Mouse (Mus musculus): ENCODE results near the gene Tnfsf14.
A peak's percentile ranks its signal among the peaks of the same experiment; 100 is the strongest.

The Tnfsf14 gene

GRCm38 (mm10) chr17:57194041-57194507, at the start of gene Tnfsf14:
Gene Tnfsf14 (minus strand): TSS chr17:57194177.
- DNase-seq (ENCODE audit: low spot score): no peak

DNA sequence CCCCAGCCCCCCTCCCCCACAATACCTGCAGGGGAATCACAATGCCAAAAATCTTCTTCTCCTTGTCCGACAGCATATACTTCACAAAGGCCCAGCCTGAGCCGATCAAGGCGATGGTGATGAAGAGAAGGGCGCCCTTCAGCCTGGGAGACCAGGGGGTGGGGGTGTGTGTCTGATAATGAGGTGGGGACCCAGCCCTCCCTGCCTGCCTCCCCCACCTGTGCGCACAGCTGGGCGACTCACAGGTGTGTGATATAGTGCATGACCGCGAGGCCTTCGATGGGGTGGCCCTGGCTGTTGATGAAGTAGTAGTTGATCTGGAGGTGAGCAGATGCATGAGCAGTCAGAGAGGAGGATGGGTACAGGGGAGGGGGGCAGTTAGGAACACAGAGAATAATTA, 43.2 kb upstream of the Tnfsf14 start:
- no peak for DNase-seq (ENCODE audit: low spot score)

GRCm38 (mm10) chr17:57235803-57236202, 41.8 kb upstream of the Tnfsf14 start:
- DNase-seq (ENCODE audit: low spot score): no peak

- no peak for DNase-seq (ENCODE audit: low spot score)
These were observed 40.4 kb upstream of the Tnfsf14 start for GRCm38 (mm10) chr17:57234254-57234928.

GRCm38 (mm10) chr17:57233038-57233437, 39.1 kb upstream of the Tnfsf14 start:
- DNase-seq (ENCODE audit: low spot score): peak; percentile 60

DNA sequence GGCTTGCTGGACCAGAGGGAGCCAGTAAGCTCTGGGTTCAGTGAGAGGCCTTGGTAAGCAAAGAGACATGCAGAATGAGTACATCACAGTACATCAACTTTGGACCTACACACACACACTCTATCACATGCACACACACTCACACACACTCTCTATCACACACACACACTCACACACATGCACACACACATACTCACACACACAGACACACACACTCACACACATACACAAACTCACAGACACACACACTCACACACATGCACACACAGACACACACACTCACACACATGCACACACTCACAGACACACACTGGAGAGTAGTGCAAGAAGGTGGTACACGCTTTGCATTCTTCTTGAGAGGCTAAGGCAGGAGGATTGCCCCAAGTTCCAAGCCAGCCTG, 38.2 kb upstream of the Tnfsf14 start:
- no peak for DNase-seq (ENCODE audit: low spot score)

DNA sequence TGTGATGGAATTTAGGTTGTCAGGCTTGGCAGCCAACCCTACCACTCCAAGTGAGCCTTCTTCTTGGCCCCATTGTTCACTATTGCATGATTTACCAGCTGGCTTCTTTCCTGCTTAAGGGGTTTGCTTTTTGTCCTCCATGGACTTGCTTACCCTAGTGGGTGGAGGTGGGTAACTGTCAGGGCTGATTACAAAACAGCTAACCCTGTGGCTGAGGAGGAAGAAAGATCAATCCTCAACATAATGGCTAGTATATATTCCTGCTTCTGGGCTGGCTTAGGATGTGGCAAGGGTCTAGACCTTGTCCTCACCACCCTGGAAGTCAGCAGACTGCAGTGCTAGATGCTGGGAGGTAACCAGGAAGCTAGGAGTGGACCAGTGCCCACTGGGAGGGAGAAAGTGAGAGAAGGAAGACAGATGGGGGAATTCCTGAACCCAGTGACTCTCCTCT, 37.4 kb upstream of the Tnfsf14 start:
- no peak for DNase-seq (ENCODE audit: low spot score)

- DNase-seq (ENCODE audit: low spot score): no peak
These were observed 36.8 kb upstream of the Tnfsf14 start for GRCm38 (mm10) chr17:57230728-57231125.

- no peak for DNase-seq (ENCODE audit: low spot score)
These were observed 36.1 kb upstream of the Tnfsf14 start for GRCm38 (mm10) chr17:57229851-57230727.

DNA sequence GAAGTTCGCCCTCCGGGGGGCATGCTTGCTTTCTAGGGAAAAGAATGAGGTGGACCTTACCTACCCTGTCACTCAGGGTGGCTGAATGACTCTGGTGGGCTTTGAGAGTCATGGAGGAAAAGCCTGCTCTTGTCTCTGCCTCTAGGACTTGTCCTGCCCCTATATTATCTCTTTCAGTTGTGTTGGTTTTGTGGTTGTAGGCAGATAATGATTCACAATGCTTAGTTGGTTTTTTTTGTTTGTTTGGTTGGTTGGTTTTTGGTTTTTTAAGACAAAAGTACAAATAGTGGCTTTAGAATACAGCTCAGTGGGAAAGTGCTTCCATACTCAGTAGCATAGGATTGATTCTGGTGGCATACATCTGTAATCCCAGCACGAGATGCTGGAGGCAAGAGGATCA, 34.9 kb upstream of the Tnfsf14 start:
- no peak for DNase-seq (ENCODE audit: low spot score)

- no peak for DNase-seq (ENCODE audit: low spot score)
These were observed 34.0 kb upstream of the Tnfsf14 start, which contains the start of gene C3 for GRCm38 (mm10) chr17:57228014-57228413. Gene C3 (minus strand): TSS chr17:57228136.

- no peak for DNase-seq (ENCODE audit: low spot score)
These were observed 33.5 kb upstream of the Tnfsf14 start for GRCm38 (mm10) chr17:57227468-57227867.

GRCm38 (mm10) chr17:57223313-57223712, 29.3 kb upstream of the Tnfsf14 start:
- no peak for DNase-seq (ENCODE audit: low spot score)

GRCm38 (mm10) chr17:57221911-57222310, 27.9 kb upstream of the Tnfsf14 start:
- DNase-seq (ENCODE audit: low spot score): peak; percentile 29

DNA sequence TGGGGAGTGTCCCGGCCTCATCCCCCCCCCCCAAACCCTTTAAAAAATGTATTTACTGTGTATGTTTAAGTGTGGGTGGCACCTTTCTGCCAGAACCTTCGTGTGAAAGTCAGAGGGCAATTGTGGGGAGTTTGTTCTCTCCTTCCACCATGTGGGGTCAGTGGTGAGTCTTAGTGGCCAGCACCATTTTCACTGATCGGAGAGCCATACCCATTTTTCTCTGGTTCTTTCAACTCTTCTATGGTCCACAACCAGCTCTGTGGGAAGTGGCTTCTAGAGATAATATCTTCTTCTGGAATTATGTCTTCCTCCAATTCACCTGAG, 25.9 kb upstream of the Tnfsf14 start:
- DNase-seq (ENCODE audit: low spot score): peak; percentile 60

- DNase-seq (ENCODE audit: low spot score): peak; percentile 89
These were observed 25.3 kb upstream of the Tnfsf14 start for GRCm38 (mm10) chr17:57219167-57219883.

GRCm38 (mm10) chr17:57218335-57218900, 24.4 kb upstream of the Tnfsf14 start:
- DNase-seq (ENCODE audit: low spot score): peak; percentile 40

DNA sequence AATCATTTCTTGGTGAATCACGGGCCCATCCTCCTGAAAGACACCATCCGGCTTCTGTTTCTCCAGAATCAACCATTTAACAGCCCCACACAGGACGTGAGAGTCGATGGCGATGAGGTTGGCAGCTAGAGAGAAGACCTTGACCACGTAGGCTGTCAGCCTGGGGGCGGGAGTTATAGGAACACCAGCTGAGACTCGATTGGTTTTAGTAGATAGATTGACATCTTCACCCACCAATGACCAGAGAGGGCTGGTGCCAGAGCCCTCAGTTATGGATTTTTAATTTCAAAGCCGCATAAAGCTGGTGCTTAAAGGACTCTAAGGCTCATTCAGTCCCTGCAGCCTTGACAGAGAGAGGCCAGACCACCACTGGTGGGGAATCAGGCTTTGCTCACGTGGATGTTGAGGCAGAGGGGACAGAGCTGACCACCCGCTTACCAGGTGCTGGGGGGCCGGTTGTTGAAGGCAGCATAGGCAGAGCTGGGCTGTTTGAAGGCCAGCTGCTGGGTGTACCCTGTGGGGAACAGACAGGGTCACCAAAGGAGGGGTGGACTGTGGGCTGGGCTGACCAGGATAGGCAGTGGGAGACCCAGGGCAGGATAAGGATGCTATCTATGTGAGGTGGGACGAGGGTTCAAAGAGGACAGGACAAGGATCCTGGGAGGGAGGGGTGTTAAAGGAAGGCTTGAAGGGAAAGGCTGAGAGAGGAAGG, 20.9 kb upstream of the Tnfsf14 start:
- DNase-seq (ENCODE audit: low spot score): no peak

- DNase-seq (ENCODE audit: low spot score): no peak
These were observed 17.5 kb upstream of the Tnfsf14 start for GRCm38 (mm10) chr17:57211501-57211900.

- no peak for DNase-seq (ENCODE audit: low spot score)
These were observed 15.4 kb upstream of the Tnfsf14 start for GRCm38 (mm10) chr17:57209330-57209729.

DNA sequence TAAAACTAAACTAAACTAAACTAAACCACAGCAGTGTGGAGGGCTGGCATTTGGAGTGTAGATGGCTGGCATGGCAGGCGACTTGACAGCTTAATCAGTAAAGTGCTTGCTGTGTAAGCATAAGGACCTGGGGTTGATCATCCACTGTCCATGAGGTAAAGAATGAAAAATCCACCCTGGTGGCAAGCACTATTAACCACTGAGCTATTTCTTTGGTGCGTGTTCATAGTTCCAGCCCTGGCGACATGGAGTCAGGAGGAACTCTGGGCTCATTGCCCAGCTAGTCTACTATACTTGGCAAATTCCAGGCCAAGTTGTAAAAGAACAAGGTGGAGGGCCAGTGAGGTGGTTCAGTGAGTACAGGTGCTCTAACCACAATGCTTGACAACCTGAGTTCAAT, 14.0 kb upstream of the Tnfsf14 start:
- no peak for DNase-seq (ENCODE audit: low spot score)

All from testis, postnatal 10 days (tissue).